Mouse (Mus musculus) heart, postnatal 0 days (tissue): Measurements from ENCODE around the gene Kcnma1.

ENCODE experiments used
- CTCF ChIP-seq: IDR thresholded peaks from 2 replicates; pipeline ENCODE4 v1.5.1; 2016; ENCODE audit warnings: antibody characterized with exemption, control low read depth, low read depth
- EP300 ChIP-seq: IDR thresholded peaks from 2 replicates; pipeline ENCODE4 v1.6.1; 2016; ENCODE audit warnings: antibody characterized with exemption, low read depth

- TF ChIP-seq EP300 (no peak), CTCF (no peak)
Observed at GRCm38 (mm10) chr14:23772685-23773084, 241.6 kb downstream of the Kcnma1 start.
